Mouse (Mus musculus) mouse embryonic stem cell (cell line): ENCODE results near the gene Arhgef38.

Experiments used
- in situ Hi-C, 2 experiments: fragments of 300-500 bp; cut with MboI; formaldehyde crosslinking; loops; 1 replicate in 1 of 2; 3 replicates in 1 of 2; pipeline ENCODE4 v1.14.3; 2019 to 2020; ENCODE audit warnings: low sequenced_read_pairs in 2 of 2, low pct_unique_long_range_greater_than_20kb in 1 of 2, mixed read lengths in 1 of 2; ENCODE audit not compliant: unreplicated experiment in 1 of 2

Arhgef38 gene

DNA sequence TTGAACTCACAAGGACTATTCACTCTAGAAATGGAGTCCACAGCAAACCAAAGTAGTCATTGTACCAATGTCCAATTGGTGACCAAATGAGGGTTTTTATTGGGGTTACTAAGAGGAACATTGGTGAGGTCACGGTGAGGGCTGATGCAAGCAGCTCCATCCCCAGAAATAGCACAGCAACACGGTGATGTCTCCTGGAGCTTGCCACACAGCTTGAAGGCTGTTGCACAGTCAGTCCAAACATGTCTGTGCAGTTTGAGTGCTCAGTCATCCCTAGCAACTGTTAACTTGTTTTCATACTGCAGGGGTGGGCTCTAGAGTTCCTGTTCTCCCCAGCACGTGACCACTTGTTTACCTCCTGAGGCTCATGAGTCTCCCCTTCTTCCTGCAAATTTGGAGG is 131.0 kb downstream of the Arhgef38 start:
- in situ Hi-C loops = no loop called here

DNA sequence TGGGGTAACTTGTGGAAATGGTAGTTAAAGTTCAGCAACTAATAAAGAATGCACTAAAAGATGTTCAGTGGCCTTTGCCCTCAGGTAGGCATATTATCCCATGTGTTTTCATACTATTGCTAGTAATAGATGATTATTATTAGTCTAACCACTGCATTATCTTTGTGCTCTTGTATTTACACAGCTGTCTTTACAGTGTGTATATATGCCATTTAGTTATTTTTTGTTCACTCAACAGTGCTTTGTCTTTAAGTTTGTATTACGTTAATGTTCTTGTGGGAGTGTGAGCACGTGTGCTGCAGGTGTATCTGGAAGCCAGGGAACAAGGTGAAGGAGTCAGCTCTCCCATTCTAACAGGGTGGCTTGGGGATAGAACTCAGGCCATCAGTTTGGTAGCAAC is 135.8 kb downstream of the Arhgef38 start:
- in situ Hi-C loops = no loop called here

DNA sequence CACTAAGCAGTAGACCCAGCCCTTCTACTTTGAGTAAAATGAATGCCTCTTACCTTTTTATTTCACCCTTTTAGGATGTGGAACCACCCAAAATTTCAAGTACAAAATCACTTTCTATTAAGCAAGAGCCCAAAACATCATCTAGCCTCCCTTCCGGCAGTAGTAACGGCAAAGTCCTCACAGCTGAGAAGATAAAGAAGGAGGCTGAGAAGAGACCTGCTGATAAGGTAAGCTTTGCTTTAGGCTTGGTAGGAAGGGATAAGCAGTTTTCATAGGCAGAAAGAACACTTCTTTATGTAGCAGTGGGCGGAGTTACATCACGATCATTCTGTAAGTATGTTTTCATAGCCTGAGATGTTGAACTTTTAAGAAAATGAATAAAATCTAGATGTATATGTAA is 136.4 kb downstream of the Arhgef38 start:
- in situ Hi-C loops = no loop called here

DNA sequence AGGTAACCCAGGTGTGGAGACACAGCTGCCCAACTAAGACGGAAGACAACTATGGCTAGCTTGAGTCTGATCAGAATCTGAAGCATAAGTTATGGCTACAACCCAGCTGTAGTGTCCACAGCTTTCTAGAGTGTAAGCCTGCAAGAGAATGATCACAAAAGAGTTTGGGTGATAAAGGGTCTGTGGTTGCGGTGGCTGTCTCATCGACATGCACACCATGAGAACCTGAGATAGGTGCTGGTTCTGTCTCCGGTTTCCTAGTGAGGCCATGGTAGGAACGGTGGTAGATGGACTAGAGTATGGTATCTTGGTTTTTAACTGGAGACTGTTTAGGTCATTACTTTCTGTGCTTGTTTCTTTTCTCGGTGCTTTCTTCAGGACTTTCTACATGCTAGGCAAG is 136.8 kb downstream of the Arhgef38 start:
- in situ Hi-C loops = no loop called here

DNA sequence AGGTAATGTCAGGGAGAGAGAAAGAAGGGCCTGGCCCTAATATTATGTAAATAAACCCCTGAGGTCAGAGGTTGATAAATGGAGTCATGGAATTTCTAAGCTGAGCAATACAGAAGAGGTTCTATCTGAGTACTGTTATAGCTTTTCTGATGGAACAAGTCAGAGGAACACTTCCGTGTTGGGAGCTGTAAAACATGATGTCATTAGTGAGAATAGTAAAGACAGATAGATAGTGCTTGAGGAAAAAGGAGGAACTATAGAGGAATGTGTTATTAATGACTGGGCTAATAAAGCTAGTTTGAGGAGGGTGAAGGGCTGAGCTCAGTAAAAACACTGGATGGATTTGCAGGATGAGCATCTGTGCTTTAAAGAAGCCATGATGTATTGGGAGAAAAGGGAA is 140.4 kb downstream of the Arhgef38 start:
- in situ Hi-C loops = no loop called here

DNA sequence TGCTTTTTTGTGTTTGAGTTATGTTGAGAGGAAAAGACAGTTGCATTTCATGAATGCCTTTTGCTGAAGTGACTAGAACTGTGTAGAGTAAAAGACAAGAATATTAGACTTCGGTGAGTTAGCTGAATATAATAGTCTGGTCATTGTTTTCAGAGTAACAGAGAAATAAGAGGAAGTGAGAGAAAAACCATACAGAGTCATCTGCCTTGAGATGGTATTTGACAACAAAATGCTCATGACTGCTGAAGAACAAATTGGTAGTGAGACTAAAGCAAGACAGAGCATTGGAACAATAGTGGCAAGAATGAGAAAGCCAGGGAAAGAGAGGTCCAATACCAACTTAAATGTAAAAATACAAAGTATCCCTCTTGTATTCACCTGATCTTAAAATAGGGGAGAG is 141.8 kb downstream of the Arhgef38 start:
- in situ Hi-C loops = no loop called here

DNA sequence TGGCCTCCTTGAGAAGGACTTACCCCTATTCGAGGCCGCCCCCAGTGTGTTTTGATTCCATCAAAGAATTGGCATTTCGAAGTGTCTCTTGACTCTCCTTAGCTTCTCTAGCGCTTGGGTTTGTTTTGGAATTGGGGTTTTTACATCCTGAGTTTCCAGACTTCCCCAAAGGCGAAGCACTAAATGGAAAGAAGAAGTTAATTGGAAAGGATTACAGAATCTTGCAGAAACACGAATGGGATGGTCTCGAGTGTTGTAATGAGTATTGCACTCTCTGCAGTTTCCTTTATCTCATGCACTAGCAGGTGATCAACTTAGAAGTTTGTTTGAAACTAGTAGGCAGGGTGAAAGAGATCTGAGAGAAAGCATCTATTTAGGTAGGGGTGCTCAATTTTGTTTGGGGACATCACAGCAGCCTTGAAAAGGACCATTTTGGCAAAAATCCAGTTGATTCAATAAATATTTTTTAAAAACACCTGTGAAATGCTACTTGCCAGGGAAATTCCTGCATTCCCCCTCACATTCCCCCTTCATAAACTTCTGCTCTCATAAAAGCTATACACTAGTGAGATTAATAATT is 142.4 kb downstream of the Arhgef38 start:
- in situ Hi-C loops = no loop called here

DNA sequence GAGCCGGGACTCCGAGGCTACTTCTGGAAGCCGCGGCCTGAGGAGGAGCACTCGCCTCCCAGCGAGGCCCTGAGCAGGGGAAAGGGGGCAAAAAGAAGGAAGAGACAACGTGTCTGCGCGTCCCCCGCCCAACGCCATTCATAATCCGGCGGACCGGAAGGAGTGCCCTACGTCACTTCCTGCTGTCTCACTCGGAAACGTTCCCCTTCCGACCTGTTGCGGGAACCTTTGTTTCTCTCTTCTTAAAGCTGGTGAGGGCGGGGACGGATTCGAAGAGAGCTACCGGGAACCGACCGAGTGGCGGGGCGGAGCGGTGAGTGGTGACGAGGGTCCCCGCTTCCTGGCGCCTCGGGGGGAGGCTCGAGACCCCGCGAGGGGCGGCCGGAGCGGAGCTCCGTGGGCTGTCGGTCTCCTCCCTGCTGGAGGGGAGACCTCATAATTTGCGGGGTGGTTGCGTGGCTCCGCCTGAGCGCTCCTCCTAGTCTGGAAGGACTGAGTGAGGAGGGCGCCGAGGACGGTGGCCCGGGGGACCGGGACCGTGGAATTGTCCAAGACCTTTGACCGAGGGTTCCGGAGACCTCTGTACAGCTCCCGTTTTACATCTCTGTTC is 143.0 kb downstream of the Arhgef38 start, which contains the start of the genes Ints12 and Gstcd:
Gene Ints12, plus strand, starts transcription at position 177 of the 610 bp plus-strand sequence.
Gene Gstcd, minus strand, starts transcription at position 370 of the 610 bp plus-strand sequence.
- in situ Hi-C loops = no loop called here

DNA sequence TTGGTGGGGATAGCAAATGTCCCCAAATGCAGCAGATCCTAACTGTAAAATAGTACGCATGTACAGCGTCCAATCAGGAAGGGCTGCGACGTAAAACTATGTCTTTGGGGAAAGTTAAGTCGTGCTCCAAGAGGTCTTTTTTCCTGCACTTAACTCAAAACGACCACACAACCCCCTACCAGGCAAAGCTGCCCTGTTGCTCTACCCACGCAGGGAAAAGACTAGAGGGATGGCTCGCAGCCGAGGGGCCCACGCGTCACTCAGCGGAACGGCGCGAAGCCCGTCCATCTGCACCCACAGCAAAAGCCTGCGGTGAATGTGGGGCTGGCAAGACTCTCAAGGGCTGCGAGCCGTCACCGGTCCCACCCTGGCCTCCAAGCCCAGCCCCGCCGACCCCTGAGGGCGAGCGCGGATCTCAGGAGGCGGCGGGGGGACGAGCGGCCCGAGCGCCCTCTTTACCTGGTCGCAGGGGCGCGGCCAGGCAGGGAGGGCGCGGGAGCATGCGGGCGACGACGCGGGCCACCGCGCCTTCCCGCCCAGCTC is 143.6 kb downstream of the Arhgef38 start:
- in situ Hi-C loops = no loop called here

DNA sequence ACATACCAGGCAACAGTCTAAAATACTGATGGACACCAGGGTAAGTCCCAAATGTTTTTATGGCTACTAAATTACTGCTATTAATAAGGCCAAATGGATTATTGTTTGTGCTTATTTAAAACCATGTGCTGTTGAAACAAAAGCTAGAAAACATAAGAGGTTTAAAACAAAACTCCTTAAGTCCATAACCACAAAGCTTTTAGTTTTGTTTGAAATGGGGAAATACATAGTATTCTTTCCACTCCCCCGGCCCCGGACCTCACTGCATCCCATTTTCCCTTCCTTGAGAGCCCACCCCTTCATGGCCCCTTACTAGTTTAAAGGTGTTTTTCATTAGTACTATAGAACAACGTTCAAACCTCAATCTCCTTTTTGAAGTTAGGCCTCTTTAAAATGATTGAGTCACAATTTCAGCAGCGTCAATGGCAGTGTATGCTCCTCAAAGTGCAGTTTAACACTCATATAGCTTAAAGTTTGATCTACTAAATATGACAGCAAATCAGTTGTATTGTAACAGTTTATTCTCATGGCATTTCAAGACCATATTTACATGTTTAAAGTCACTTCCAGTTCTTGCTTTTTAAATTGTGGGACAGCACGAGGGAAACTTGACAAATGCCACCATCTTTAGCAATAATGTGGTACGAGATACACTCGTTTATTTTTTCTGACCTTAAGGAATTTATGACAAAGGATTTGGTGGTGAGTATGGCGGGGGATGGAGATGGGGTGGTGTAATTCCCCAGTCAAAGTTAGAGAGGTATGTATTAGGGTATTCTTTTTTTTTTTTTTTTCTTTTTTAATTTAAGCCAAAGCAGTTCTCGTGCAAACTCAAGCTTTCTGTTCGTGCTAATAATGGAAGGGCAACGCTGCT is 144.3 kb downstream of the Arhgef38 start:
- in situ Hi-C loops = no loop called here

DNA sequence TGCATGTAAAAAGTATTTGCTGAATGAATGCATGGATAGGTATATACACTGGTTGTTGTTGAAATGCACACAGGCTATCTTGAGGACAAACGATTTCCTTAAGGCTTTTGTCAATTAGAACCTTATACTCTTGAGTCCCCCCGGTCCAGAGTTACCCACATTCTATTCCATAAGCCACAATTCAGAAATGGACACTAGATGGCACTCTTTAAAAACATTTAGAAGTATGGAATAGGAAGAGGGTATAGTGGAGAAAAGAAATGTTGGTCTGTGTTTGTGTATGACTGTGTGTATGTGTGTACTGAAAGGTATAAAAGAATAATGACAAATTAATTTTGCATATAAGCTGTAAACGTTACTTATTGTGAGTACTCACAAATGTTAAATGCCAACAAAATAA is 148.9 kb downstream of the Arhgef38 start:
- in situ Hi-C loops = no loop called here

DNA sequence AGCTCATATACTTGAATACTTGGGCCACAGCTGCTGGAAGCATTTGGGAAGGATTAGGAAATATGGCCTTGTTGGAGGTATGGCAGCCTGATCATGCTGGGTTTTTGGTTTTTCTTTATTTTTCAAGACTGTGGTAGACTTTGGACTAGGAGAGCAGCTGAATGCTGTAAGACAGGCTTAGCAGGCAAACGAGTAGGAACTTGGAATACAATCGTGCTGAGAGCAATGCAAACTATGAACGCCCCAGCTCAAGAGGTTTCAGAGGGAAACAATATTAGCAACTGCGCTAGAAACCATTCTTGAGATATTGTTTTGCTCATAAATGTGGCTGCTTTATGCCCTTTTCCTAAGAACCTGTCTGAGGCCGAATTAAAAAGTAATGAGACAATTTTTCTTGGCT is 152.0 kb downstream of the Arhgef38 start:
- in situ Hi-C loops = no loop called here

DNA sequence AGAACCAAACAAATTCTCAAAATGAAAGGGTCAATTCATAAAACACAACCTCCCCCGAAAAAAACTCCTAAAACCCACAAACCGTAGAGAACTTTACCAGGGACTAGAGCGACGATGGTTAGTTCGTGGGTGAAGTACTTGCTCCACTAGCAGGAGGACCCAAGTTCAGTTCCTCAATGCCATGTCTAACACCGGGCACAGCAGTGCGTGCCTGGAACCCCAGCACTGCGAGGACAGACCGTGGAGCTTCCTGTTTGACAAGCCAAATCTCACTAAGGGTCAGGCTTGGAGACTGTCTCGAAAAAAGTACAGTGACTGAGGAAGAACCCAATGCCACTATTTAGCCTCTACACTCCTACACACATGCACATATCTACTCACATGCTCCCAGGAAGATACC is 159.2 kb downstream of the Arhgef38 start:
- in situ Hi-C loops = no loop called here
